Mouse (Mus musculus): Measurements from ENCODE around the gene Gga2.

DNA sequence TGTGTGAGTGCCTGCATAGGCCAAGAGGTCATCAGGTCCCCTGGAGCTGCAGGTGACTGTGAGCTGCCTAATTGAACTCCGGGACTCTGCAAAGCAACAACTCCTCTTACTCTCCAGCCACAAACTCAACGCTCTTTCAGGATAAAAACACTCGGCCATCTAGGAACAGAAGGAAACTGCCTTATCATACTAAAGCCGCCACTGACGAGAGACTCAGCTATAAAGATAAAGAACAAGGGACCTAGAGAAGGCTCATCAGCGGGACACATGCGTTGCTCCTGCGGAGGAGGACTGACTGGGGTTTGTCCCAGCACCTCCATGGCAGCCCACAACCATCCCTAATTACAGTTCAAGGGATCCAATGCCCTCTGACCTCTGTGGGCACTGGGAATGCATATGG lies 52.8 kb downstream of the Gga2 start:
- TF ChIP-seq MYC (IDR thresholded peaks at IDR 0.05; ENCODE audit: low read depth, low read length) (0 out of 2 replicates have a peak, but pooled peaks have one; percentile 52), TAL1 (IDR thresholded peaks at IDR 0.05; ENCODE audit: low read length) (peak; percentile 16; the same call in 1 of the 2 replicates), POLR2A (IDR thresholded peaks at IDR 0.05; ENCODE audit: control insufficient read depth in 1 of 2, insufficient read depth in 1 of 2, low read depth in 1 of 2, low read length in 2 of 2, poor library complexity in 1 of 2) (no peak), CTCF (IDR thresholded peaks at IDR 0.05 in 2 of 3, conservative IDR thresholded peaks at IDR 0.05 in 1 of 3; ENCODE audit: control insufficient read depth in 1 of 3, insufficient read depth in 1 of 3, low read depth in 2 of 3, low read length in 3 of 3, poor library complexity in 1 of 3, severe bottlenecking in 1 of 3) (no peak), CHD1 (IDR thresholded peaks at IDR 0.05; ENCODE audit: low read depth, low read length) (no peak), GATA1 (IDR thresholded peaks at IDR 0.05; ENCODE audit: low read depth, low read length) (peak; percentile 78), E2F4 (IDR thresholded peaks at IDR 0.05; ENCODE audit: borderline replicate concordance, low read depth, low read length) (no peak)

Measured in MEL (cell line).